Mouse (Mus musculus) stomach, embryonic 14.5 days (tissue): ENCODE results near the gene Hhex. TPM values are rescaled to one million over a fixed set of nuclear protein-coding genes. Genes with fewer than 3 reads are reported as not detected.

ENCODE experiments used
- ATAC-seq: fragments of 200-750 bp; cut with Nextera tagmentation; 2 replicates; pipeline ENCODE4 v1.8.0; 2017; ENCODE audit warnings: low read depth, moderate TSS enrichment; ENCODE audit not compliant: insufficient number of reproducible peaks, insufficient read depth, low FRiP score
- H3K27ac ChIP-seq: fragments of 300-500 bp; sonication (generic); 2 replicates; pipeline ENCODE4 v1.5.1; 2014; ENCODE audit warnings: mild to moderate bottlenecking, low read length, moderate library complexity, mixed read lengths
- H3K27me3 ChIP-seq: fragments of 300-500 bp; sonication (generic); 2 replicates; pipeline ENCODE4 v1.6.1; 2014; ENCODE audit warnings: low read length, control low read depth, mixed read lengths; ENCODE audit not compliant: control insufficient read depth, insufficient read depth
- H3K36me3 ChIP-seq: fragments of 300-500 bp; sonication (generic); 2 replicates; pipeline ENCODE4 v1.6.1; 2014; ENCODE audit warnings: mild to moderate bottlenecking, control low read depth, low read length, moderate library complexity, mixed read lengths; ENCODE audit not compliant: control insufficient read depth, insufficient read depth
- H3K4me1 ChIP-seq: fragments of 300-500 bp; sonication (generic); 2 replicates; pipeline ENCODE4 v1.6.1; 2014; ENCODE audit warnings: low read length, control low read depth, mixed read lengths; ENCODE audit not compliant: control insufficient read depth, insufficient read depth
- H3K4me2 ChIP-seq: fragments of 300-500 bp; sonication (generic); replicated peaks from 2 replicates; pipeline ENCODE4 v1.6.1; 2014; ENCODE audit warnings: low read depth, low read length, control low read depth
- H3K4me3 ChIP-seq: fragments of 300-500 bp; sonication (generic); 2 replicates; pipeline ENCODE4 v1.5.1; 2014; ENCODE audit warnings: low read depth, low read length, control low read depth
- H3K9ac ChIP-seq: fragments of 300-500 bp; sonication (generic); replicated peaks from 2 replicates; pipeline ENCODE4 v1.6.1; 2014; ENCODE audit warnings: low read depth, mild to moderate bottlenecking, control low read depth, low read length, moderate library complexity, mixed read lengths
- H3K9me3 ChIP-seq: fragments of 300-500 bp; sonication (generic); 2 replicates; pipeline ENCODE4 v1.6.1; 2016; ENCODE audit warnings: low read depth, low read length, control low read depth; ENCODE audit not compliant: control insufficient read depth
- WGBS: fragments of 180-500 bp; shearing (Covaris S2); extraction: QIAGEN DNeasy Blood & Tissue Kit; methylation state at CpG from one replicate; pipeline ENCODE4 v1.1.7; 2014; 5-methylcytosine and 5-hydroxymethylcytosine counted together
- polyA plus RNA-seq: library from polyadenylated mRNA; unstranded; fragments of >200 nt; fragmentation: Nextera tagmentation; extraction: Ambion mirVana; gene quantifications from 2 replicates; pipeline ENCODE4 v1.2.1, GENCODE M21; 2014

The Hhex gene
- polyA plus RNA-seq = 8.2 and 12.3 TPM in 2 replicates

DNA sequence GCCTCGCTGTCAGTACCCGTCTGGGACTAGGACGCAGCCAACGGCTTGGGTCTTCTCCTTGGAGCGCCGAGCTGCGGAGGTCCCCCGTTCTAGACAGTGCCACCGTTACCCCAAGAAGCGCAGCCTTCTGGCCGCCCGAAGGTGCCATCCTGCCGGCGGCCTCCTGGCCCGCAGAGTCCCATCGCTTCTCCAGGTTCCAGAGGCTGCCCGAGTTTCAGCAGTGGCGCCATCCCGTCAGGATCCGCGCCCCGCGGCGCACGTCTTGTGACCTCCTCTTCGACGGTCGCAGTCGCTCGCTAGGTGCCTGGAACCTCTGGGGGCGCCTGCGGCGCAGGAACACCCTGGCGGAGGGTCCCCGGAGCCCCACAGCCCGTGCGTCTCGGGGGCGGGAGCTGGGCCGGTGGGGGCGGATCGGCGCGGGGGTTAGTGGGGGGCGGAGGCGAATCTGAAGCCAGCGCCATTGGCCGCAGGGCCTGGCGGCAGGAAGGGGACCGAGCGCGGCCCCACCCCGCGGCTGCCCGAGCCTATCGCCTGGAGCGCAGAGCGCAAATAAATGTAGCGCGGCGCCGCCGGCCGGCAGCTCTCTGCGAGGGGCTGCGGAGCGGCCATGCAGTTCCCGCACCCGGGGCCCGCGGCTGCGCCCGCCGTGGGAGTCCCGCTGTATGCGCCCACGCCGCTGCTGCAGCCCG is at the start of gene Hhex:
Gene Hhex (plus strand): TSS at position 548 of the 689 bp plus-strand sequence.
- H3K9me3 ChIP-seq = no peaks in the 10 kb centered on the region
- H3K4me2 ChIP-seq = peak within 1 kb of the TSS; percentile 69
- 1% methylated on average over 74 of the region's 79 CpGs for WGBS
- H3K27me3 ChIP-seq = peaks cover 30% of the 10 kb centered on the region
- H3K27ac ChIP-seq = peak within 1 kb of the TSS; percentile 71
- H3K36me3 ChIP-seq = no peaks in the 10 kb centered on the region
- H3K4me1 ChIP-seq = peaks cover 3% of the 10 kb centered on the region; the same call in 1 of the 2 replicates
- peak within 1 kb of the TSS; percentile 46; the same call in 1 of the 2 replicates for H3K9ac ChIP-seq
- ATAC-seq = peak; percentile 75
- peak within 1 kb of the TSS; percentile 53 for H3K4me3 ChIP-seq

DNA sequence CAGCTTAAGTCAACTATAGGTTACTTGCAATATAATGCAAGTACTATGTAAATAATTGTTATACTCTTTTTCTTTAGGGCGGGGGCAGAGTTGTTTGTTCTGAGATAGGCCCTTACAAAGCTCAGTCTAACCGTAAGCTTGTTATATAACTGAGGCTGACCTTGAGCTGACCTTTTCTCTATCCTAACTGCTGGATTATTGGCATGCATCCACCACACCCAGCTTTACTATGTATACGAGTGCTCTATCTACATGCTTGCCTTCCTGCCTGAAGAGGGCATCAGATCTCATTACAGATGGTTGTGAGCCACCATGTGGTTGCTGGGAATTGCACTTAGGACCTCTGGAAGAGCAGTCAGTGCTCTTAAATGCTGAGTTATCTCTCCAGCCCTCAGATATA is 48.5 kb upstream of the Hhex start:
- Histone ChIP-seq H3K9me3 (no peaks in the 10 kb centered on the region; the same call in 1 of the 2 replicates), H3K4me1 (no peaks in the 10 kb centered on the region), H3K27me3 (no peaks in the 10 kb centered on the region), H3K4me2 (no peak overlapping the region), H3K36me3 (peaks cover 39% of the 10 kb centered on the region), H3K4me3 (no peak overlapping the region), H3K27ac (no peak overlapping the region), H3K9ac (no peak overlapping the region)
- 69% methylated on average over 3 of the region's 3 CpGs for WGBS
- ATAC-seq = no peak

DNA sequence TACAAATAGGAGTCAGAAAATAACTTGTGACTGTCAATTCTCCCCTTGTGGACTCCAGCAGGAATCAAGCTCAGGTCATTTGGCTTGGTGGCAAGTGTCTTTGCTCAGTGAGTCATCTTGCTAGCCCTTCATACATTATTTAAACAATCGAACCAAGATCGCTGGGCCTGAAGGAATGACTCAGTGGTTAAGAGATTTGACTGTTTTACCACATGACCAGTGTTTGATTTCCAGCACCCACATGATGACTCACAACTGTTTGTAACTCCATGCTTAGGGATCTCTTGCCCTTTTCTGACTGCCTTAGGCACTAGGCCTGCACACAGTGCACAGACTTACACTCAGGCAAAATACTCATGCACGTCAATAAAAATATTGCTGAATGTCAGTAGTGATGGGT is 42.7 kb upstream of the Hhex start:
- Histone ChIP-seq H3K4me1 (no peaks in the 10 kb centered on the region), H3K9me3 (no peaks in the 10 kb centered on the region; the same call in 1 of the 2 replicates), H3K27me3 (no peaks in the 10 kb centered on the region), H3K9ac (no peak overlapping the region), H3K4me3 (no peak overlapping the region), H3K4me2 (no peak overlapping the region), H3K27ac (no peak overlapping the region), H3K36me3 (peaks cover 48% of the 10 kb centered on the region)
- no peak for ATAC-seq
- WGBS = 99% methylated on average over 3 of the region's 3 CpGs

DNA sequence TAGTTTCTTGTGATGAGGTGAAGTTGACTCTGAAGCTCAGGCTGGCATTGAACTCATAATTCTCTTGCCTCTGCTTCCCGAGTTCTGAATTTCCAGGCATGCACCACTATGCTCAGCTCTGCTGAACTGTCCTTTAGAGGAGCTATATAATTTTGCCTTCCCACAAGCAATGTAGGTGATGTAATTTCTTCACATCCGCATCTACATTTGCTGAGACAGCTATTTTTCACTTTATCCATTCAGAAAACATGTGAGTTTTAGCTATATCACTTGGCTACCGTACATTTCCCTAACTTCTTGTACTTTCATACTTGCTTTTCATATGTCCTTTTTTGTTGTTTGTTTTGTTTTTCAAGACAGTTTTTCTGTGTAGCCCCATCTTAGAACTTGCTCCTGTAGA is 38.3 kb upstream of the Hhex start:
- H3K36me3 ChIP-seq = peaks cover 56% of the 10 kb centered on the region
- H3K4me3 ChIP-seq = no peak overlapping the region
- no peaks in the 10 kb centered on the region for H3K27me3 ChIP-seq
- no peaks in the 10 kb centered on the region for H3K9me3 ChIP-seq
- no peak overlapping the region for H3K9ac ChIP-seq
- no peak overlapping the region for H3K4me2 ChIP-seq
- H3K4me1 ChIP-seq = no peaks in the 10 kb centered on the region
- no peak for ATAC-seq
- no peak overlapping the region for H3K27ac ChIP-seq
- 91% methylated on average over 3 of the region's 3 CpGs for WGBS

DNA sequence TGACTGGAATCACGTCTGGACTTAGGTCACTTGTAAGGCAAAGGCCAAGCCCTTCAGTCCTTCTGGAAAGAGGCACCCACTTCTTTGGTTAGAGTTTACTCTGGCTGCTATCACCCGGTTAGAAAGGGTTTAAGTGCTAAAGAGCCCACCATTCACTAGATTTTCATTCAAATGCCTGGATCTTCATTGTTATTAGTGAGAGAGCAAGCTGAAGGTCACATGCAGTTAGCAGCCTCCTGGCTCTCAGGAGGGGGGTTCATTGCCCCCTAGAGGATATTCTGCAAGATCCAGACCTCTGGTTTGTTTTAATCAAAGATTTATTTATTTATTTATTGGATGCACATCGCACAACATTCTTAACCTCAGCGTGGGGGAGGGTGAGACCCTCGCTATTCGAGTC is 33.7 kb upstream of the Hhex start:
- 85% methylated on average over 6 of the region's 6 CpGs for WGBS
- Histone ChIP-seq H3K9ac (no peak overlapping the region), H3K27ac (no peak overlapping the region), H3K9me3 (no peaks in the 10 kb centered on the region), H3K4me1 (no peaks in the 10 kb centered on the region), H3K27me3 (no peaks in the 10 kb centered on the region), H3K4me2 (no peak overlapping the region), H3K36me3 (peaks cover 59% of the 10 kb centered on the region), H3K4me3 (no peak overlapping the region)
- ATAC-seq = no peak

DNA sequence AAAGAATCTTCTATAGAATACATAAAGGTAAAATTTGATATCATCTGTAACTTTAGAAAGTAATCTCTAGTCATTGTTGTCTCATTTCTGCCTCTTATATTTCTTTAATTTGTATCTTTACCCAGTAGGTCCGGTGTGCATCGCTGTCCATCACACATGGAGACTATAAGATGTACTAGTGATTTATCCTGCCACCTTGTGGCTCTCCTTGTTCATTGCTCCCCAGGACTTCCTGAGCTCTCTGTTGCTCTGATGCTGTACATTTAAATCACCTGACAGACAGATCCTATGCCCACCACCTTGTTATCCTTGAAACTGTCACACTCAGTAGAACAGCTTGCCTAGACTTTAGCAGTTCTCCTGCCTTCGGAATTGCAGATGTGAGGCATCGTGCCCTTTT is 16.3 kb upstream of the Hhex start:
- peaks cover 50% of the 10 kb centered on the region for H3K36me3 ChIP-seq
- 89% methylated on average over 4 of the region's 4 CpGs for WGBS
- no peaks in the 10 kb centered on the region for H3K9me3 ChIP-seq
- H3K4me1 ChIP-seq = no peaks in the 10 kb centered on the region
- no peaks in the 10 kb centered on the region for H3K27me3 ChIP-seq
- no peak overlapping the region for H3K4me2 ChIP-seq
- ATAC-seq = no peak
- H3K27ac ChIP-seq = no peak overlapping the region
- H3K4me3 ChIP-seq = no peak overlapping the region
- H3K9ac ChIP-seq = no peak overlapping the region

DNA sequence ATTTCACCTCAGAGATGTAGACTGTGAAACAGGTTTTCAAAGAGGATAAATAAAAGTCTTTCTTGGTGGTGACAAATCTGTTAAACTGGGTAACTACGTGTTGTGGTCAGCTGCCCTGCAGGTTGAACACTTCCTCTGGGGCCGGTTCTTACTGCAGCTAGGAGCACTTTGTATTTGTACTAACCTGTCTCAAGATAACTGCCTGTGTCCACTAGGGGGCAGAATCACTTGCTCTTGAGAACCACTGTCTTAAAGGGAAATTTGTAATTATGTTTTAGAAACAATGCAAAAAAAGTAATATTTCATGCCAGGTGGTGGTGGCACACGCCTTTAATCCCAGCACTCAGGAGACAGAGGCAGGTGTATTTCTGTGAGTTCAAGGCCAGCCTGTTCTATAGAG is 15.0 kb upstream of the Hhex start:
- 33% methylated on average over 3 of the region's 3 CpGs for WGBS
- Histone ChIP-seq H3K27me3 (no peaks in the 10 kb centered on the region), H3K4me2 (no peak overlapping the region), H3K36me3 (peaks cover 47% of the 10 kb centered on the region), H3K27ac (no peak overlapping the region), H3K4me3 (no peak overlapping the region), H3K9me3 (no peaks in the 10 kb centered on the region), H3K9ac (no peak overlapping the region), H3K4me1 (no peaks in the 10 kb centered on the region)
- ATAC-seq = no peak

DNA sequence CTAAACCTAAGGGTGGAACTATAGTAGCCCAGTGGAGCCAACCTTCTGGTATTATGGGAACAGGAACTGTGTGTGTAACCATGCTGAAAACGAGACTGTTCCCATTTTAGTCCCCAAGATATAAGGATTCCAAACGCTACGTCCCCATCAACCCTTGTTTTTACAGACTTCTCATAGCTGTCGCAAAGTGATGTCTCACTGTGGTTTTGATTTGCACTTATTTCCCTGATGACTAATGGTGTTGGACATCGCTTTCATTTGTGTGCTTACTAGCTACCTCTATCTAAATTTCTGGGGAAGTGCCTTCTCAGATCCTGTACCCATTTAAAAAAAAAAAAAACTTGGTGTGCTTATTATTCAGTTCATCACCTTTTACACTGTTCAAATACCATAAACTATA is 6.0 kb upstream of the Hhex start:
- no peak overlapping the region for H3K9ac ChIP-seq
- no peaks in the 10 kb centered on the region for H3K4me1 ChIP-seq
- no peaks in the 10 kb centered on the region for H3K27me3 ChIP-seq
- no peaks in the 10 kb centered on the region for H3K9me3 ChIP-seq
- no peaks in the 10 kb centered on the region for H3K36me3 ChIP-seq
- no peak overlapping the region for H3K4me2 ChIP-seq
- 79% methylated on average over 5 of the region's 5 CpGs for WGBS
- H3K27ac ChIP-seq = no peak overlapping the region
- H3K4me3 ChIP-seq = no peak overlapping the region
- ATAC-seq = no peak
